Mouse (Mus musculus) c-Kit-negative CD71-positive TER-119-positive erythroid progenitor cells, embryonic 14.5 days (primary cell): Measurements from ENCODE around the gene Epb41.

Experiments used
- DNase-seq: peaks from one replicate; pipeline ENCODE4 v3.0.0-alpha.2; 2013; ENCODE audit warnings: low read depth, low spot score

Gene Epb41

DNA sequence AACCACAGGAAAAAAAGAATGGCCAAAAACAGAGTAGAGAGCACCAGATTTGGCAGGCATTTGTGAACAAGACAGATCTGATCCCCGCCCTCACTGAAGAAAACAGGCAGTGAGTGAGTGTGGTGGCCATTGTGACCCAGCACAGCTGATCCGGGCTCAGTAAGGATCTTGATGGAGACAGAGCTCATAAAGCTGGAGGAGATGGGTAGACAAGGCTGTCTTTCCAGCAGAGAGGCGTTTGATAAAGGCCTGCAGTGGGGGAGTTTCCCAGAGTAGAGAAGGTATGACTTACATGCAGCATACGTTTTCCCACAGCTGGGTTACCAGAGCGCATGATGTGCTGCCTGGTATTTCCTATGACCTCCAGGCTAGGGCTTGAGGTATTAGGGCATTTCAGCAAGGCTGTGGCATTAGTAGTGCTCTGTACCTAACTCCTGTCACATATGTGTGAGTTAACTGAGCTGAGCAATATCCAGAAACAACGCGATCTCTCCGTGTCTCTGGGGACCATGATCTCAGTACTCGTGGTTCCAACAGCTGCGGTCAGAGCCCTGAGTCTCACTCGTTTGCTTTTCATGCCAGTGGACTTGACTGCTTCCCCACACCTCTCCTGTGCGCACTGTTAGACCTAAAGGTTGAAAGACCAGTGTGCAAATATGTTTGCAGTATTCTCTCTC, 176.5 kb downstream of the Epb41 start:
- no peak for DNase-seq

GRCm38 (mm10) chr4:131897787-131898186, 177.3 kb downstream of the Epb41 start:
- DNase-seq, result no peak

GRCm38 (mm10) chr4:131897109-131897508, 178.0 kb downstream of the Epb41 start:
- DNase-seq, result no peak

- no peak for DNase-seq
Measured at GRCm38 (mm10) chr4:131890692-131891091, 184.4 kb downstream of the Epb41 start.

- no peak for DNase-seq
Measured at GRCm38 (mm10) chr4:131888564-131888963, 186.6 kb downstream of the Epb41 start.

GRCm38 (mm10) chr4:131885376-131885775, 189.7 kb downstream of the Epb41 start:
- DNase-seq, result no peak

- no peak for DNase-seq
Measured at GRCm38 (mm10) chr4:131883571-131883970, 191.6 kb downstream of the Epb41 start.

DNA sequence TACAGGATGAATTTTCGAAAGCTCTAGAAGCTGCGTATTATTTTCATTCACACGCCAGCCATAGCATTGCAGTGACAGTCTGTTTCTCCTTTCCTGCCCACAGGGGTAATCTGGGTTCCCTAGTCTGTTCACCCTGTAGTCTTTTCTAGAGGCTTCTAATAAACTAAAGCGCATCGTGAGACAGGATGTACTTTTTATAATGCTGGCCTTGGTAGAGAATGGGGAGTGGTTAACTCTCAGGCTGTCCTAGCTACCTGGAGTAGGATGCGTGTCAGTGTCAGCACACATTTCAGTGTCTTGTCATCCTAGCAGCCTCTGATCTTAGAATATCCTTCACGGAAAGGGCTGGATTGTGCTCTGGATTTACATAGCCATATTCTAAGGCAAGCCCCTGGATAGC, 193.8 kb downstream of the Epb41 start:
- no peak for DNase-seq

DNA sequence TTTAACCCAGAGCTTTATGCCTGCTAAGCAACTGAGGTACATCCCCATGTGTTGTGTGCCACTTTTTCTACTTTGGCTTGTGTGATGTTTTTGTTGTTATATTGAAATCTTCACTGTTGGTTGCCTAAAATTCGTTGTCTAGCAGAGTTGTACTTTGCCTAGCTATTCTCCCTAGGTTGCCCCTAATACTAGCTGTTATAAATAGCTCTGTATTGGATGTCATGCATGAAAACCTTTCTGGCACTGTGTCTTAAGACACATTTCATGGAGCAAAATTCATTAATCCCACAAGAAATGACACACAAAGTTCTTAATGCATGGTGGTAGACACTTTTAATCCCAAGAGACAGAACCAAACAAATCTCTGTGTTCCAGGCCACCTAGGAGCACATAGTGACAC, 195.4 kb downstream of the Epb41 start:
- DNase-seq, result no peak

DNA sequence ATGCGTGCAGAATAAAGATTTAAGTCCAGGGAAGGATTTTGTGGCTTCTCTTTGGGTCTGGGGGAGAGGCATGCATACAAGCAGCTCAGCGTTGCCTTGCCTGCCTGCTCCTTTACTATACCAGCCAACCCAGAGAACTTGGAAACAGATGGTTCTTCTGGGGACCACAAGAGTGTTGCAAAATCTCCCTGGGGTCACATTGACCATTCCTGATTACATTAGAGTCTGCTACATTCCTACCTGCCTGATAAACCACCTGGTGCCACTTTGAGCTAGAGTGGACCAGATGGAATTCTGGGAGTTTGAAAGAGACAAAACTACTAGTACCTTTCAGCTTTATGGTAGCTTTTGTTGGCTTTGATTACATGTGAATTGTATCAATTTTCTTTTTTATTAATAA, 198.3 kb downstream of the Epb41 start:
- DNase-seq, result no peak

GRCm38 (mm10) chr4:131875242-131875641, 199.9 kb downstream of the Epb41 start:
- no peak for DNase-seq

DNA sequence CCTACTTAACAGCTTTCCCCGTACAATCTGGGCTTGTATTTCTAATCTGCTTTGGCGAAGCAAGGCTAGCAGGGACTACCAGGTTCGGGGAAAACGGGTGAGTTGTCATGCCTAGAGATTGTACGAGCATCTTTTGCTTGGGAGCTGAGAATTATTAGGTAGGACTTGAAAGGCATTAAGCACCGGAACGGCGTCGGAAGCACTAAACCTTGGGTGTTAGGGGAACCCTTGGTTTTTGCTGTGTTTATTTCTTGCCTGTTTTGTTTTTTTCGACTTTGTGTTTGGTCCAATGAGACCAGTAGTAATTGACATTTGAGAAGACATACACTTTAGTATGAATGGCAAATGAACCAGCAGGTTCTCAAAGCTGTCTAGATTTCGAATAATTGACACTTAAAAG, 200.6 kb downstream of the Epb41 start:
- DNase-seq, result no peak

GRCm38 (mm10) chr4:131874169-131874536, 201.0 kb downstream of the Epb41 start:
- no peak for DNase-seq
